Mouse (Mus musculus): Measurements from ENCODE around the gene Zranb3. TPM values are rescaled to one million over a fixed set of nuclear protein-coding genes. Genes with fewer than 3 reads are reported as not detected.

The Zranb3 gene
- polyA plus RNA-seq, 1 experiment, result 7.7 TPM

DNA sequence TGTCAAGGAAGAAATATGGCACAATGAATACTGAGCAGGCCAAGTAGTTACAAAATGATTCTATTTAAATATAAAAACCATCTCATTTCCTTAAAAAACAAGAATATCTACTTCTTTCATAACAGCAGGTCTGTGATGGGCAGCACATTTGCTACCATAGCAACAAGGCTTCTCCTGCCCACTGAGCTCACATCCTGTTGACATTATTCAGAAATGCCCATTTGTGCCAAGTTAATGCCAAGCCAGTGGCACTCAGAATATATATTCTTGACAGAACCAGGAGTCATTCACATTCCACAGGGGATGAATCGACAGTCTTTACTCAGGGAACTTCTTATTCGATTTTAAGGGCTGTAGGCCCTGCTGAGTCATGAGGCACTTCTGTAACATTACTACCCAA lies 127.2 kb downstream of the Zranb3 start:
- no peaks in the 10 kb centered on the region for H3K4me1 ChIP-seq (ENCODE audit: control insufficient read depth, insufficient read depth, low read length)
- H3K4me3 ChIP-seq (ENCODE audit: control insufficient read depth, low read depth, low read length), result no peak overlapping the region
- no peak overlapping the region for H3K27ac ChIP-seq (ENCODE audit: control insufficient read depth, insufficient read depth, low read depth, low read length)
- no peaks in the 10 kb centered on the region for H3K36me3 ChIP-seq (ENCODE audit: control insufficient read depth, insufficient read depth, low read length)
- no peak for TF ChIP-seq CTCF (IDR thresholded peaks at IDR 0.05; ENCODE audit: control insufficient read depth, insufficient read depth, insufficient replicate concordance, low read depth, low read length)
- H3K27me3 ChIP-seq (ENCODE audit: control insufficient read depth, insufficient read depth, low read length), result no peaks in the 10 kb centered on the region

- Histone ChIP-seq H3K27ac (ENCODE audit: control insufficient read depth, insufficient read depth, low read depth, low read length) (no peak overlapping the region), H3K27me3 (ENCODE audit: control insufficient read depth, insufficient read depth, low read length) (no peaks in the 10 kb centered on the region), H3K36me3 (ENCODE audit: control insufficient read depth, insufficient read depth, low read length) (no peaks in the 10 kb centered on the region), H3K4me1 (ENCODE audit: control insufficient read depth, insufficient read depth, low read length) (no peaks in the 10 kb centered on the region), H3K4me3 (ENCODE audit: control insufficient read depth, low read depth, low read length) (no peak overlapping the region)
- no peak for TF ChIP-seq CTCF (IDR thresholded peaks at IDR 0.05; ENCODE audit: control insufficient read depth, insufficient read depth, insufficient replicate concordance, low read depth, low read length)
- no peak for TF ChIP-seq POLR2A (IDR thresholded peaks at IDR 0.05; ENCODE audit: control insufficient read depth, low read depth, low read length)
These were observed 128.8 kb downstream of the Zranb3 start for GRCm38 (mm10) chr1:127974082-127974481.

DNA sequence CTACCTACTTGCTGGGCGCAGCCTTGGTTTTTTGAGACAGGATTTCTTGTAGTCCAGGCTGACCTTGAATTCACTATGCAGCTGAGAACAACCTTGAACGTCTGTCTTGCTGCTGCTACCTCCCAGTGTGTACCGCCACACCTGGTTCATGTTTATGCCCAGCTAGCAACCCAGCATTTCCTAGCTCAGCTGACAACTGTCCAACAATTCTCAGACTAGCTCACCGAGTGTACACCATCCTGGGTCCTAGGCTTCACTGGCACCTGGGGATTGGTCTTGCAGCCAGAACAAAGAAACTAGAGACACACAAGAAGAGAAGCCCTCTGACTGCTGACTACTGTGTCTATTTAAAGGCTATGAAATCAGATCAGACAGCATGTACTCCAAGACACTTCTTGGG lies 132.0 kb downstream of the Zranb3 start:
- H3K36me3 ChIP-seq (ENCODE audit: control insufficient read depth, insufficient read depth, low read length), result no peaks in the 10 kb centered on the region
- H3K4me1 ChIP-seq (ENCODE audit: control insufficient read depth, insufficient read depth, low read length), result no peaks in the 10 kb centered on the region
- H3K27ac ChIP-seq (ENCODE audit: control insufficient read depth, insufficient read depth, low read depth, low read length), result no peak overlapping the region
- no peak for TF ChIP-seq POLR2A (IDR thresholded peaks at IDR 0.05; ENCODE audit: control insufficient read depth, low read depth, low read length)
- TF ChIP-seq CTCF (IDR thresholded peaks at IDR 0.05; ENCODE audit: control insufficient read depth, insufficient read depth, insufficient replicate concordance, low read depth, low read length), result no peak
- H3K4me3 ChIP-seq (ENCODE audit: control insufficient read depth, low read depth, low read length), result no peak overlapping the region
- no peaks in the 10 kb centered on the region for H3K27me3 ChIP-seq (ENCODE audit: control insufficient read depth, insufficient read depth, low read length)

DNA sequence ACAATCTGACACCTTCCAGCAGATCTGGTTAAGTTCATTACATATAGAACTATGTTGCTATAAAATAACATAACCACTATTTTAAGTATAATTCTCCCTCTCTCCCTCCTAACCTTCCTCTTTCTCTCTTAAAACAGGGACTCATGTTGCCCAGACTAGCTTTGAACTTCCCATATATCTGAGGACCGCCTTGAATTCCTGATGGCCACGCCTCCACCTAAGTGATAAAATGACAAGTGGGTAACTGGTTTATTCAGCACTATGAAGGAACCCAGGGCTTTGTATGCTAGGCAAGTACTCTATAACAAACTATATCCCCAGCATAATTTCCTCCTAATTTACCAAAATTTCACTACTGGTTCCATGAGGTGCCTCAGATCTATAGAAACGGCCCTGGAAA lies 139.5 kb downstream of the Zranb3 start:
- Histone ChIP-seq H3K4me1 (ENCODE audit: control insufficient read depth, insufficient read depth, low read length) (no peaks in the 10 kb centered on the region), H3K4me3 (ENCODE audit: control insufficient read depth, low read depth, low read length) (no peak overlapping the region), H3K27me3 (ENCODE audit: control insufficient read depth, insufficient read depth, low read length) (no peaks in the 10 kb centered on the region), H3K36me3 (ENCODE audit: control insufficient read depth, insufficient read depth, low read length) (peaks cover 1% of the 10 kb centered on the region; the same call in 1 of the 2 replicates), H3K27ac (ENCODE audit: control insufficient read depth, insufficient read depth, low read depth, low read length) (no peak overlapping the region)
- TF ChIP-seq POLR2A (IDR thresholded peaks at IDR 0.05; ENCODE audit: control insufficient read depth, low read depth, low read length) (no peak), CTCF (IDR thresholded peaks at IDR 0.05; ENCODE audit: control insufficient read depth, insufficient read depth, insufficient replicate concordance, low read depth, low read length) (no peak)

DNA sequence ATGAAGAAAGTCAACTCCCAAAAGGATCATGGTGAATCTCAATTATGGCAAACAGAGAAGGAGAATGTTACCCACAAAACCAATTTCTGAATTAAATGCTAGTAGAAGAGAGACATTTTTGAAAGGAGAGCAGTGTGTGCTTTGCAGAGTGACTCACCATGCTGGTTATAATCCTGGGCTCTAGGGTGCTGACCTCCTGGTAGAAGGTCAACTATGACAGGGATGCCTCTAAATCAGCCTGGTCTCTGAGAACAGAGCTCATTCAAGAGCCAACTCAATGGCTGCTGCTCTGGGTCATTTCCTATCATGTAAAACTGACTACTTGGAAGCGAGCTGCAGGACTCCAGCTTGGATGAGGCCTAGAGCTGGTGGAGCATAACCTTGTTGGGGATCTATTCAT lies 141.7 kb downstream of the Zranb3 start:
- Histone ChIP-seq H3K4me3 (ENCODE audit: control insufficient read depth, low read depth, low read length) (no peak overlapping the region), H3K27me3 (ENCODE audit: control insufficient read depth, insufficient read depth, low read length) (no peaks in the 10 kb centered on the region), H3K4me1 (ENCODE audit: control insufficient read depth, insufficient read depth, low read length) (no peaks in the 10 kb centered on the region), H3K36me3 (ENCODE audit: control insufficient read depth, insufficient read depth, low read length) (peaks cover 1% of the 10 kb centered on the region; the same call in 1 of the 2 replicates), H3K27ac (ENCODE audit: control insufficient read depth, insufficient read depth, low read depth, low read length) (no peak overlapping the region)
- TF ChIP-seq POLR2A (IDR thresholded peaks at IDR 0.05; ENCODE audit: control insufficient read depth, low read depth, low read length) (no peak), CTCF (IDR thresholded peaks at IDR 0.05; ENCODE audit: control insufficient read depth, insufficient read depth, insufficient replicate concordance, low read depth, low read length) (no peak)

DNA sequence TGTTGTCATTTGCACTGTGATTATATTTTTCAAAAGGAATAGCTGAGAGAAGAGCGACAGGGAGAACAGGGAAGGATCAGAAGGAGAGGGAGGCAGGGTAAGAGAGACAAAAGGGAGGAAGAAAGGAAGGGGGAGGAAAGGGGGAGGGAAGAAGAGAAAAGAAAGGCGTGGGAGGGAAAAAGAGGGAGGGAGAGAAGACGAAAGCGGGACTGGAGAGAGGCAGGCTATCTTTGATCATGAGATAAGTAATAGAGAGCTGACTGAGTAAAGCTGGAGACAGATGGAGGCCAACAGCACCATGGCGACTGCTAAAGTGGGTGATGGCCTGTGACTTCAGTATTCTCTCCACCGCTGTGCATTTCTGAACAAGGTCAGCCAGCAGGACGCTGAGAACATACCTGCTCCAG lies 143.5 kb downstream of the Zranb3 start:
- Histone ChIP-seq H3K4me3 (ENCODE audit: control insufficient read depth, low read depth, low read length) (no peak overlapping the region), H3K27ac (ENCODE audit: control insufficient read depth, insufficient read depth, low read depth, low read length) (no peak overlapping the region), H3K4me1 (ENCODE audit: control insufficient read depth, insufficient read depth, low read length) (no peaks in the 10 kb centered on the region), H3K27me3 (ENCODE audit: control insufficient read depth, insufficient read depth, low read length) (no peaks in the 10 kb centered on the region), H3K36me3 (ENCODE audit: control insufficient read depth, insufficient read depth, low read length) (peaks cover 1% of the 10 kb centered on the region; the same call in 1 of the 2 replicates)
- TF ChIP-seq POLR2A (IDR thresholded peaks at IDR 0.05; ENCODE audit: control insufficient read depth, low read depth, low read length), result no peak
- no peak for TF ChIP-seq CTCF (IDR thresholded peaks at IDR 0.05; ENCODE audit: control insufficient read depth, insufficient read depth, insufficient replicate concordance, low read depth, low read length)

DNA sequence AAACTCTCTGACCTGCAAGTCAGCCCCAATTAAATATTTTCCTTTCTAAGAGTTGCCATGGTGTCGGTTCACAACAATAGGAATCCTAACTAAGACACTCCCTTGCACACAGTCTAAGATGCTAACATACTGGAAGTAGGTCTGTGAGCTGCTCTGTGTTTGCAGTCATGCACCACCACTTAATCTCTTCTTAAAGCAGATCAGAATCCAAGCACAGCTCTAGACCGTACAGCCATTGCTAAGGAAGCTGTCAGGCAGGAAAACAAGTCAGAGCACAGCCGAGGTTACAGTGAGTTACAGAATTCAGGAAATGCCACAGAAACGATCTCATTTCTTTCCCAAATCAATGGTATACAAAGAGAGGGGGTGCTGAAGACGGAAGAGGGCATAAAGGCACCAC lies 144.0 kb downstream of the Zranb3 start:
- no peaks in the 10 kb centered on the region for H3K27me3 ChIP-seq (ENCODE audit: control insufficient read depth, insufficient read depth, low read length)

DNA sequence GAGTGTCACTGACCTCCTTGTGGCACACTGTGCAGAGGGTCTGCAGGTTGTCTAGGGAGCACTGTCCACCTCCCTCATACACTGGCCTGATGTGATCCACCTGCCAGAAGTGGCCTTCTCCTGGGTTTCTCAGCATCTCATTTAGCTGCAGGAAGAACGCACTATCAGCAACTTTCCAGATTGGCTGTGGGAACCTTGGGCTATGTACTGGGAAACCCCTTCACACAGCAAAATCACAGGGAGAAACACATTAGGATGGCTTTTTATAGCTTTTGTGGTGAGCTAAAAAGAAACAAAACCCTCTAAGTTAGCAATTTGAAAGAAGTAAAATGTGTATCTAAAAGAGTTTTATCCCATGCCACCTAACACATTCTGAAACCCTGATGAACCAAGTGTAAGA lies 146.3 kb downstream of the Zranb3 start:
- TF ChIP-seq POLR2A (IDR thresholded peaks at IDR 0.05; ENCODE audit: control insufficient read depth, low read depth, low read length) (no peak), CTCF (IDR thresholded peaks at IDR 0.05; ENCODE audit: control insufficient read depth, insufficient read depth, insufficient replicate concordance, low read depth, low read length) (no peak)
- no peaks in the 10 kb centered on the region for H3K27me3 ChIP-seq (ENCODE audit: control insufficient read depth, insufficient read depth, low read length)
- no peak overlapping the region for H3K27ac ChIP-seq (ENCODE audit: control insufficient read depth, insufficient read depth, low read depth, low read length)
- H3K4me3 ChIP-seq (ENCODE audit: control insufficient read depth, low read depth, low read length), result no peak overlapping the region
- no peaks in the 10 kb centered on the region for H3K4me1 ChIP-seq (ENCODE audit: control insufficient read depth, insufficient read depth, low read length)
- no peaks in the 10 kb centered on the region; the same call in 1 of the 2 replicates for H3K36me3 ChIP-seq (ENCODE audit: control insufficient read depth, insufficient read depth, low read length)

More for the DNA sequence above, 144.0 kb downstream of the Zranb3 start:
- no peaks in the 10 kb centered on the region for H3K4me1 ChIP-seq (ENCODE audit: control insufficient read depth, insufficient read depth, low read length)
- H3K4me3 ChIP-seq (ENCODE audit: control insufficient read depth, low read depth, low read length), result no peak overlapping the region
- peaks cover 1% of the 10 kb centered on the region; the same call in 1 of the 2 replicates for H3K36me3 ChIP-seq (ENCODE audit: control insufficient read depth, insufficient read depth, low read length)
- TF ChIP-seq CTCF (IDR thresholded peaks at IDR 0.05; ENCODE audit: control insufficient read depth, insufficient read depth, insufficient replicate concordance, low read depth, low read length) (no peak), POLR2A (IDR thresholded peaks at IDR 0.05; ENCODE audit: control insufficient read depth, low read depth, low read length) (no peak)
- no peak overlapping the region for H3K27ac ChIP-seq (ENCODE audit: control insufficient read depth, insufficient read depth, low read depth, low read length)
